Mouse (Mus musculus): Measurements from ENCODE around the gene Slc29a4. TPM values are rescaled to one million over a fixed set of nuclear protein-coding genes. Genes with fewer than 3 reads are reported as not detected.

Gene Slc29a4
- under 1 TPM; 0.50 to 0.86 TPM for polyA plus RNA-seq (2017; shearing (Covaris generic))

GRCm38 (mm10) chr5:142692248-142692647, at the start of gene Slc29a4:
Slc29a4 (plus strand) TSS chr5:142692512.
- no peak for ATAC-seq

- ATAC-seq, result no peak
These were observed 44.1 kb upstream of the Slc29a4 start for GRCm38 (mm10) chr5:142648162-142648561.

GRCm38 (mm10) chr5:142649460-142650050, 42.8 kb upstream of the Slc29a4 start:
- ATAC-seq, result no peak

- no peak for ATAC-seq
These were observed 41.9 kb upstream of the Slc29a4 start for GRCm38 (mm10) chr5:142650390-142650789.

GRCm38 (mm10) chr5:142650794-142651497, 41.4 kb upstream of the Slc29a4 start:
- ATAC-seq, result no peak

- no peak for ATAC-seq
These were observed 40.0 kb upstream of the Slc29a4 start for GRCm38 (mm10) chr5:142652266-142652665.

- no peak for ATAC-seq
These were observed 31.5 kb upstream of the Slc29a4 start for GRCm38 (mm10) chr5:142660656-142661434.

GRCm38 (mm10) chr5:142667921-142668320, 24.4 kb upstream of the Slc29a4 start:
- ATAC-seq, result no peak

GRCm38 (mm10) chr5:142668556-142669263, 23.6 kb upstream of the Slc29a4 start:
- no peak for ATAC-seq

GRCm38 (mm10) chr5:142669726-142670125, 22.6 kb upstream of the Slc29a4 start:
- no peak for ATAC-seq

GRCm38 (mm10) chr5:142673082-142673481, 19.2 kb upstream of the Slc29a4 start:
- no peak for ATAC-seq

GRCm38 (mm10) chr5:142678141-142678571, 14.2 kb upstream of the Slc29a4 start:
- ATAC-seq, result no peak

- ATAC-seq, result no peak
These were observed 13.2 kb upstream of the Slc29a4 start for GRCm38 (mm10) chr5:142679065-142679464.

GRCm38 (mm10) chr5:142681911-142682310, 10.4 kb upstream of the Slc29a4 start:
- ATAC-seq, result no peak

- no peak for ATAC-seq
These were observed 9.8 kb upstream of the Slc29a4 start for GRCm38 (mm10) chr5:142682529-142682928.

GRCm38 (mm10) chr5:142688866-142689265, 3.4 kb upstream of the Slc29a4 start:
- ATAC-seq, result no peak

- ATAC-seq, result no peak
These were observed 2.0 kb upstream of the Slc29a4 start for GRCm38 (mm10) chr5:142690343-142690742.

- no peak for ATAC-seq
These were observed 842 bp downstream of the Slc29a4 start for GRCm38 (mm10) chr5:142692971-142693737.

GRCm38 (mm10) chr5:142693738-142694430, 1.6 kb downstream of the Slc29a4 start:
- ATAC-seq, result no peak

- ATAC-seq, result no peak
These were observed 2.5 kb downstream of the Slc29a4 start for GRCm38 (mm10) chr5:142694627-142695340.

- no peak for ATAC-seq
These were observed 3.9 kb downstream of the Slc29a4 start for GRCm38 (mm10) chr5:142696258-142696657.
